Mouse (Mus musculus): ENCODE results near the gene Zmym4. TPM values are rescaled to one million over a fixed set of nuclear protein-coding genes. Genes with fewer than 3 reads are reported as not detected.
"Not testable (repeated sequence)": the region's sequence is repeated elsewhere in the genome, so short reads cannot be mapped to it uniquely, and the experiment has no call there.

The Zmym4 gene
- total RNA-seq, 2 experiments from 2014 or later: 26.0 to 27.8 TPM

GRCm38 (mm10) chr4:126950801-126951200 lies 17.1 kb downstream of the Zmym4 start:
- DNase-seq; intact Hi-C loops (cut with DNase I): not testable (repeated sequence)

- intact Hi-C loops (cut with DNase I): no loop called here
- no peak for DNase-seq
Observed at GRCm38 (mm10) chr4:126943421-126943820, 24.5 kb downstream of the Zmym4 start.

DNA sequence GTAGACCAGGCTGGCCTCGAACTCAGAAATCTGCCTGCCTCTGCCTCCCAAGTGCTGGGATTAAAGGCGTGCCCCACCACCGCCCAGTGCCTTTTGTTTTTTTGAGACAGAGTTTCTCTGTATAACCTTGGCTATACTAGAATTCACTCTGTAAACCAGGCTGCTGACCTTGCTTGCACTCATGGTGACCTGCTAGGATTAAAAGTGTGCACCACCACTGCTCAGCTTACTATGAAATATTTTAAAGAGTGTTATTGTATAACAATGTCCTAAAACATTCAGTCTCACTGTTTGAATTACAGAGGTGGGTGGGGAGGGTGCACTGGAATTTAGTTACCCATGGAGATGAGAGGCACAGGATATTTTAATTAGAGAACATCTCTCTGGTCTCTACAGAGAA lies 25.1 kb downstream of the Zmym4 start:
- intact Hi-C loops (cut with DNase I): no loop called here
- DNase-seq: no peak

DNA sequence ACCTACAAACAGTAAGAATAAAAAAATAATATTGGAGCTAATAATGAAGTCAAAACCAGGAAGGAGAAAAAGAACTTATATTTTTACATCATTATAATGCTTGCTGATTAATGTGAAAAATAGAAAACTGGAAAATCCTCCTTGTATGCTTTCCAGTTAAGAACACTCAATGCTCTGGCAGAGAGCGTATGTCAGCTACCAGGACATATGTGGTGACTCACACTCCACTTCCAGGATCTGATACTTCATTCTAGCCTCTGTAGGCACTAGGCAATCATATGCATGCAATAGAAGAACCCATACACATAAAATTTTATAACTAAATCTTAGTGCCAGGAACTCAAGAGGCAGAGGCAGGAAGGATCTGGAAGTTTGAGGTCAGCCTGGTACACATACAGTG lies 40.2 kb downstream of the Zmym4 start:
- intact Hi-C loops (cut with DNase I): no loop called here
- no peak for DNase-seq

- intact Hi-C loops (cut with DNase I): no loop called here
- DNase-seq: no peak
Observed at GRCm38 (mm10) chr4:126889879-126890278, 78.1 kb downstream of the Zmym4 start.

DNA sequence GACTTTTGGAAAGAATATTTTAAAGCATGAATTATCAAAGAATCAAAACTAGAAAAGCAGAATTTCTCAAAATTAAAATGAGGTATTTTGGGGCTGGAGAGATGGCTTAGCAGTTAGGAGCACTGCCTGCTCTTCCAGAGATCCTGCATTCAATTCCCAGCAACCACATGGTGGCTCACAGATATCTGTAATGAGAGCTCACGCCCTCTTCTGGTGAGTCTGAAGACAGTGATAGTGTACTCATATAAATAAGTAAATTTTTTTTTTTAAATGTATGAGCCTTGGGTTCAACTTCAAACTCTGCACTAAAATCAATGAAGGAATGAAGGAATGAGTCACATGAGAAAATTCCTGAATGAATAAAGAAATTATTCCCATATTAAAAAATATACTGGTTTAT lies 82.0 kb downstream of the Zmym4 start:
- DNase-seq: no peak
- intact Hi-C loops (cut with DNase I): no loop called here

DNA sequence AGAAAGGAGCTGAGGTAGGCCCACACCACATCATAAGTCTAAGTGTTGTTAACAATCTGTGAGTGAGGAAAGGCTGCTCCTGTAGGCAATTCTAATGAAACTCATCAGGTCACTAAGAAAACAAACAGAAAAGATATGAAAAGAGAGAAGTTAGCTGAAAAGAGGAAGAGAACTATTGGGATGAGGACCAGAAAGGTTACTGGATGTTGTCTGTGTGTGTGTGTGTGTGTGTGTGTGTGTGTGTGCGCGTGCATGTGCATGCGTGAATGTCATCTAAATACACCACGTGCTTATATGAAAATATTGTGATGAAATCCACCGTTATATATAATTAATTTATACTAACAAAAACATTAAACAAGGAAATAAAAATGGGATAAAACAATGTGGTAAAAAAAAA lies 84.3 kb downstream of the Zmym4 start:
- no peak for DNase-seq
- intact Hi-C loops (cut with DNase I): no loop called here

- intact Hi-C loops (cut with DNase I): no loop called here
- no peak for DNase-seq
Observed at GRCm38 (mm10) chr4:126879560-126880275, 88.2 kb downstream of the Zmym4 start.

DNA sequence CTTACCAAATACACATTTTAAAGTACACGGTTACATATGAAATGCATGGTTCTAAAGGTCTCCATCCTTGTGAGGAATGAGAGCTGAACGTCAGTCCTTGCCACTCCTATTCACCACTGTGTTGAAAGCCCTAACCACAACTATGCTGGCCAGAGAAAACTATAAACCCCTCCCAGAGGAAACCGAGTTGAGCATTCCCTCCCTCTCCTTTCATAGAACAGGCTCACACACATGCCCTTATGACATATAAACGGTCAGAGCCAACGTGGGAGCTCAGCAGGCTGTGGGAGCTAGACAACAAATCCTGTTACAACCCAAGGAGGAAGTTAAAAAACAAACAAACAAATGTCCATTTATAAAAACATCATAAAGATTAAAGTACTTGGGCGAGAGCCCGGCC lies 95.2 kb downstream of the Zmym4 start:
- DNase-seq: no peak
- intact Hi-C loops (cut with DNase I): no loop called here

GRCm38 (mm10) chr4:126868699-126869098 lies 99.2 kb downstream of the Zmym4 start:
- intact Hi-C loops (cut with DNase I): no loop called here
- DNase-seq: no peak

DNA sequence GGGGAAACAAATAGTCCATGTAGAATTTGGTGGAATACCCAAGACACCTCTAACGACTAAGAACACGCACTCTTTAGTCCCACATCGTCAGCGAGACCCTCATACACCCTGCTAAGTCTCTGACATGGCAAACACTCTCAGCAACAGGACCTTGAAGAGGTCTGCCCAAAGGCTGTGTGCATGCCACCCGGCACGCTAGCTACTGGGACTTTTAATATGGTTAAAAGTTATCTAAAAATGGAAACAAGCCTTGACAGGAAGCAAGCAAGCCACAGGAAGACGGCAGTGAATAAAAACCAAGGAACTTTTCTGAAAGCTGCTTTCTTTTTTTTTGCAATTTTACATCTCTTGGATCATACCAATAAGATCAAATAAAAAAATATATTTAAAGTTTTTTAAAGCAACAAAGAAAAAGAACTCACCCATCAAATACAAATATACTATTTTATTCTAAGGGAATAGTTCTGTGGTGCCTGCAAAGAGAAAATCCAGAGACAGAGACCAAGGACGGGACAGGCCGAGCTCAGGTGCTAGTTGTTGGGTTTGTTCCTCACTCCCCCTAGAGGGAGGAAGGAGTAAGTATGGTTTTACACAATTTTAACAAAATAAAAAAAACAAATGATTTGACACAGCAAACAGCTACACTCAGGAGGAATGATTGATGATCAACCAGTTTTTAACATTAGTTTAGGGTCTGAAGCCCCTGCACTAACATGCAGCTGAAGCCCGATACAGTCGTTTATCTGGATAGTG lies 106.2 kb downstream of the Zmym4 start:
- intact Hi-C loops (cut with DNase I): no loop called here
- no peak for DNase-seq

DNA sequence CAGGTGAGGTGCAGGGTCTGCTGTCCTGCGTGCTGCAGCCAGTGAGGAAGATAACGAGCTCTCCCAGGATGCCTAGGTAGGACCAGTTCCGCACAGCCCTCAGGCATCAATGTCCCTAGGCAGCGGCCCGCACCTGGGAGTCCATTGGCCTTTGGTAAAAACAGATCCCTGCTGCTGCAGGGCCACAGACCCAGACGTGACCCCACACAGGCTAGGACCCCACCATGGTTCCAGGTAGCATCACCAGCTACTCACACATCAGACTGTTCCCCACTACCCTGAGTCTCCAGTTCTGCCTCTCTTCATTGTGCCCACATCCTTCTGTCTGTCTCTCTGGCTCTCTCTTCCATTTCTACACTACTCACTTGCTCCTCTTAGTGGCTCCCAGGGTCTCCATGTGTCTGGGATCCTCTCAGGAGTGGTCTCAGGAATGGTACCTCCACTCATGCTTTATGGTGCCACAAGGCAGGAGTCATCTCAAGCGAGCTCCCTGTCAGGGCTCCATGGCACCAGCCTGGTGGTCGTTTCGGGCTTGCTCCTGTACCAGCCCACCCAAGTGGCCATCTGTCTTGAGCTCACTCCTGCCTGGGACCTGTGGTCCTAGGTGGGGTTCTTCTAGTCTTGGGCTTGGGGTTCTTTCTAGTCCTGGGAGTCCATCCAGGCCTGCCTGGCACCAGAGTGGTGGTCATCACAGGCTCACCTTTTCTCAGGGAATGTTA lies 107.5 kb downstream of the Zmym4 start:
- DNase-seq: no peak
- intact Hi-C loops (cut with DNase I): no loop called here

DNA sequence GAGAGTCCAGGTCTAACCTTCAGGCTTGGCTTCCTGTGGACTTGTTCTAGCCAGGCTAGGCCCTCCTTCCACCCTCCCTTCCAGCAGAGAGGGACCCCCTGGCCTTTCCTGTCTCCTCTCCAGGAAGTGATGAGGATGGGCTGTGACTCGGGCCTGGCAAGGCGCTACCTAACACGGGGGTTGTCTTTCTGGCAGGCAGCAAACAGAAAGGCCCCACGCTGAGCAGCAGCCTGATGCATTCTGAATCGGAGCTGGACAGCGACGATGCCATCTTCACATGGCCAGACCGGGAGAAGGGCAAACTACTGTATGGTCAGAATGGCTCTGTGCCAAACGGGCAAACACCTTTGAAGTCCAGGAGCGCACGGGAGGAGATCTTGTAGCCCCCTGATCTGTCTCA lies 115.0 kb downstream of the Zmym4 start:
- no peak for DNase-seq
- intact Hi-C loops (cut with DNase I): no loop called here

DNA sequence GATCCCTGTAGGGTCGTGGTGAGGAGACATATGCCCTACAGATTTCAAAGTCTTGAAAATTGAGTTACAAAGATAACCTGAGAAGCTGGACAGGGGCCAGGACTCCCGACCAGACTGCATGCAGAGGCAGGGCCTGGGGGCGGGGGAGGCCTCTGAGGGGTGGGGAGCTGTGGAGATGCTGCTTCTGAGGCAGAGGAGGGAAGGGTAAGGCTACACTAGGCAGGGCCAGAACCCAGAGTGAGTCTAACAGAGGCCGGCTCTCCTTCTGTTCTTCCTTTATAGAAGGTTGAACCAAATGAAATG lies 117.2 kb downstream of the Zmym4 start:
- no peak for DNase-seq
- intact Hi-C loops (cut with DNase I): no loop called here

DNA sequence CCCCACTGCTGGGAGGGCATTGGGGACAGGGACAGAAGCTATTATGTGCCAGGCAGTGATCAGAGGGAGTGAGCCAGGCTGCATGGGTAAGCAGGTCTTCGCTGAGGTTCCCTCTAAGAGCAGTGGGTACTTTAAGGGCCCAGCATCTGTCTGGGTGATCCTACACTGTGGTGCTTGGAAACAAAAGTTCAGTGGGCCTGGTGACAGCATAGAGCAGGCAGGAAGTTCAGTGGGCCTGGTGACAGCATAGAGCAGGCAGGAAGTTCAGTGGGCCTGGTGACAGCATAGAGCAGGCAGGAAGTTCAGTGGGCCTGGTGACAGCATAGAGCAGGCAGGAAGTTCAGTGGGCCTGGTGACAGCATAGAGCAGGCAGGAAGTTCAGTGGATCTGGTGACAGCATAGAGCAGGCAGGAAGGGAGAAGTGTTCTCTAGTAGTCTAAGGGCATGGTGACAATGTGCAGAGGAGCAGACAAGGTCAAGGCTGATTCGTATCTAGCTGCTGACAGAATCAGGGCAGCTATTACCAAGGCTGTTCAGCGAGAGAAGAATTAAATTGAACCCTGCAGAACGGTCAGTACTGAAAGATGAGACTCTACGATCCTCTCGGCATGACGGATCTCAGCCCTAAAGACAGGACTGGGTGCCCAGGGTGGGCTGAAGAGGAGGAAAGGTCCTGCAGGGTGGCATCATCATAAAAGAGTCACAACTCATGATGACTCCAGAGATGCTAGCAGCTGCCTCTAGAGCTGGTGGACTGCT lies 117.7 kb downstream of the Zmym4 start:
- no peak for DNase-seq
- intact Hi-C loops (cut with DNase I): no loop called here

- intact Hi-C loops (cut with DNase I): no loop called here
- no peak for DNase-seq
Observed at GRCm38 (mm10) chr4:126846971-126847370, 121.0 kb downstream of the Zmym4 start.

DNA sequence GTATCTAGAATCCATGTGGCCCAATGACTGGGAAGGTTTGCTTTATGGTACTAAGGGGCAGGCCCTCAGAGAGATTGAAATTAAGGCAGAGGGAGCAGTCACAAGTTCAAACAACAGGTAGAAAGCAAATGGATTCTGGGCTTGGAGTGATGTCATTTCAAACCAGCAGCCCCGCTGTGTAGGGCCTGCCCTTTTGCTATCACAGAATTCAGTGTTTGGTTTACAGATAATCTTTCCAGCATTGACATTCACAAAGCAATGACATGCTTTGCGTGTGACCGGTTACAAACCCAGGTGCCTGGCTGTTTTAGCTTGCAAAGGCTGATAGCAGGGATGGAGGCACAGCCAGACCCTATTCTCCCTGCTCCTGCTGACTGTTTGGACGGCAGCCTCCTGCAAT lies 122.3 kb downstream of the Zmym4 start:
- no peak for DNase-seq

DNA sequence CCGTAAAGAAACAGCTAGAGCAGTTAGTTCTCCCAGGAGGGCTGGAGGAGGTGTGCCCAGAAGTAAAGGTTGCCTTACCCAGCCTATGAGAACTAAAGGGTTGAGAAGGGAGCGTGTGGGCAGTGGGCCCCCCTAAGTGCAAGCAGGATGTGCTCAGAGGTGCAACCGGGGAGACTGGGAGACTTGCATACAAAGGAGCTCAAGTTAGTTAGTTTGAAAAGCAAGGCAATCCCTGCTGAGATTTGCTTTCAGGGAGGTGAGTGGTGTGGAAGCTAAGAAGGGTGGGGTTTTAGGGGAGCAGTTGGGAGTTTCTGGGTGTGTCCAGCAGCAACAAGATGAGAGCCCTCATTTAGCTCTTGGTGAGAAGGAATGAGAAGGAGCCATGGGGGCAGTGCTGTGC lies 125.0 kb downstream of the Zmym4 start:
- no peak for DNase-seq
- intact Hi-C loops (cut with DNase I): no loop called here

More for the DNA sequence above, 122.3 kb downstream of the Zmym4 start:
- intact Hi-C loops (cut with DNase I): no loop called here

- no peak for DNase-seq
- intact Hi-C loops (cut with DNase I): loop anchor here (1.0 to 2.0 kb wide), 3 partner anchors 88 to 285 kb away; partner anchors contain the start of genes AU040320, Clspn and Ncdn
Observed at GRCm38 (mm10) chr4:126840996-126841560, 126.9 kb downstream of the Zmym4 start.

DNA sequence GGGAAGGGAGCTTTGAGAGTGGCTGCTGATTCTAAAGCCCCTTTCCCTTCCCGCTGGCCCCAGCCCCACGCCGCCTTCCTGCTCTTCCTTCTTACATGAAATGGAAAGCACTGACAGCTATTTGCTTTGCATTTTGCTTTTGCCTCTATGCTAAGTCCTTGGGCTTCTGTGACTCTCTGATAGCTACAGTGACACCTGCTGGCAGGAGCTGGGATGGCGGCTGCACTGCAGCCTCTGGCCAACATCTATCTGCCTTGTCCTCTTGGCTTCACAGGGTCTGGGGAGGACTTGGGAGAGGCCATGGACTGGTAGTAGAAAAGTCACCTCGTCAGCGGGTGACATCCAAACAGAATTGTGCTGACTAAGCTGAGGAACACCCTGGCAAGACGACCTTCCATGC lies 128.1 kb downstream of the Zmym4 start:
- intact Hi-C loops (cut with DNase I): loop anchor here (1.0 to 2.0 kb wide), 3 partner anchors 87 to 239 kb away; partner anchors contain the start of genes AU040320 and Ncdn
- DNase-seq: peak; percentile 81 to 92
